ENCODE assay signal across 1 mouse cellular context in genomic region chr11:119390271-119391231, GRCm38 (mm10).
TF ChIP-seq lines count a peak whose summit lies in the region.

No protein-coding gene starts in this region.

TF ChIP-seq in MEL, 35 proteins besides CTCF, POLR2A, EP300 and RAD21 (continued from another document):
- no peak for TF ChIP-seq GABPA (IDR thresholded peaks at IDR 0.05; ENCODE audit: low read depth, low read length)
- no peak; the same call in 1 of the 2 replicates for TF ChIP-seq CHD1 (IDR thresholded peaks at IDR 0.05; ENCODE audit: low read depth, low read length)
- 0 out of 2 replicates have a peak, but pooled peaks have one; percentile 13 for TF ChIP-seq UBTF (IDR thresholded peaks at IDR 0.05; ENCODE audit: borderline replicate concordance, insufficient read depth, low read depth, low read length)
- no peak for TF ChIP-seq ZC3H11A (IDR thresholded peaks at IDR 0.05; ENCODE audit: low read depth, low read length)
- 0 out of 2 replicates have a peak, but pooled peaks have one; percentile 17 for TF ChIP-seq ETS1 (IDR thresholded peaks at IDR 0.05; ENCODE audit: low read depth, low read length)
- TF ChIP-seq GATA1 (IDR thresholded peaks at IDR 0.05; ENCODE audit: low read depth, low read length) = no peak
- TF ChIP-seq TCF12 (IDR thresholded peaks at IDR 0.05; ENCODE audit: low read depth, low read length) = 0 out of 2 replicates have a peak, but pooled peaks have one; percentile 6
- no peak for TF ChIP-seq USF1 (IDR thresholded peaks at IDR 0.05; ENCODE audit: low read depth, low read length)
- peak; percentile 56; the same call in 1 of the 2 replicates for TF ChIP-seq ZMIZ1 (IDR thresholded peaks at IDR 0.05; ENCODE audit: low read depth, low read length)
- no peak for TF ChIP-seq TBP (IDR thresholded peaks at IDR 0.05; ENCODE audit: low read depth, low read length)
- TF ChIP-seq JUND (IDR thresholded peaks at IDR 0.05; ENCODE audit: low read depth, low read length) = no peak
- TF ChIP-seq NELFE (IDR thresholded peaks at IDR 0.05; ENCODE audit: low read depth, low read length) = peak; percentile 46
- TF ChIP-seq ZNF384 (IDR thresholded peaks at IDR 0.05; ENCODE audit: low read depth, low read length) = no peak
- 0 out of 2 replicates have a peak, but pooled peaks have one; percentile 12 for TF ChIP-seq MAX (IDR thresholded peaks at IDR 0.05; ENCODE audit: low read length)
- no peak for TF ChIP-seq ZKSCAN1 (IDR thresholded peaks at IDR 0.05; ENCODE audit: low read depth, low read length)
- TF ChIP-seq E2F4 (IDR thresholded peaks at IDR 0.05; ENCODE audit: borderline replicate concordance, low read depth, low read length) = no peak
